Mouse (Mus musculus) induced T-regulatory cell, adult 2 months (primary cell): ENCODE measurements around the gene Raf1.

ENCODE experiments used
- DNase-seq: peaks from one replicate; pipeline ENCODE4 v3.0.0-alpha.2; 2012; ENCODE audit warnings: low read depth

Raf1 gene

GRCm38 (mm10) chr6:115613793-115614192 is 62.6 kb downstream of the Raf1 start:
- no peak for DNase-seq

- no peak for DNase-seq
Measured at GRCm38 (mm10) chr6:115610301-115610700, 66.1 kb downstream of the Raf1 start.

GRCm38 (mm10) chr6:115609121-115609520 is 67.3 kb downstream of the Raf1 start:
- peak; percentile 64 for DNase-seq

GRCm38 (mm10) chr6:115607429-115607828 is 69.0 kb downstream of the Raf1 start:
- no peak for DNase-seq

- DNase-seq = no peak
Measured at GRCm38 (mm10) chr6:115606461-115606860, 70.0 kb downstream of the Raf1 start.

- peak; percentile 92 for DNase-seq
Measured at GRCm38 (mm10) chr6:115601715-115602523, 74.5 kb downstream of the Raf1 start, which contains the start of gene Mkrn2. TSS of gene Mkrn2 (plus strand) at chr6:115601902.

- DNase-seq = no peak
Measured at GRCm38 (mm10) chr6:115601322-115601714, 75.1 kb downstream of the Raf1 start.

GRCm38 (mm10) chr6:115595667-115596066 is 80.8 kb downstream of the Raf1 start:
- DNase-seq = no peak

- peak; percentile 78 for DNase-seq
Measured at GRCm38 (mm10) chr6:115594463-115594862, 82.0 kb downstream of the Raf1 start.

- DNase-seq = peak; percentile 50
Measured at GRCm38 (mm10) chr6:115593252-115593651, 83.2 kb downstream of the Raf1 start.

- DNase-seq = no peak
Measured at GRCm38 (mm10) chr6:115592458-115592857, 84.0 kb downstream of the Raf1 start, which contains the start of gene Mkrn2os. TSS of gene Mkrn2os (minus strand) at chr6:115592576.

GRCm38 (mm10) chr6:115591692-115592359 is 84.6 kb downstream of the Raf1 start:
- no peak for DNase-seq

GRCm38 (mm10) chr6:115586321-115586720 is 90.1 kb downstream of the Raf1 start:
- DNase-seq = no peak

- DNase-seq = no peak
Measured at GRCm38 (mm10) chr6:115584176-115584575, 92.3 kb downstream of the Raf1 start.

GRCm38 (mm10) chr6:115583430-115584125 is 92.9 kb downstream of the Raf1 start:
- DNase-seq = no peak

GRCm38 (mm10) chr6:115582328-115583115 is 93.9 kb downstream of the Raf1 start:
- DNase-seq = no peak

- DNase-seq = no peak
Measured at GRCm38 (mm10) chr6:115580810-115581209, 95.6 kb downstream of the Raf1 start.

GRCm38 (mm10) chr6:115577941-115578340 is 98.5 kb downstream of the Raf1 start:
- peak; percentile 72 for DNase-seq

GRCm38 (mm10) chr6:115577407-115577806 is 99.0 kb downstream of the Raf1 start:
- peak; percentile 70 for DNase-seq

- DNase-seq = peak; percentile 41
Measured at GRCm38 (mm10) chr6:115574171-115574570, 102.3 kb downstream of the Raf1 start.
